Mouse (Mus musculus): ENCODE data around the gene Trim6. TPM values are rescaled to one million over a fixed set of nuclear protein-coding genes. Genes with fewer than 3 reads are reported as not detected.

Gene Trim6
- total RNA-seq, 2 experiments from 2014 or later, result 0.45 to 0.54 TPM

Other genes starting within 250 kb of the Trim6 start
- gene Olfr635, start 247.6 kb upstream of the Trim6 start, total RNA-seq (2021), result not detected
- not detected for gene Olfr638, start 220.0 kb upstream of the Trim6 start, total RNA-seq (2021)
- gene Olfr639, start 201.5 kb upstream of the Trim6 start, total RNA-seq (2021), result not detected
- not detected for gene Olfr640, start 193.2 kb upstream of the Trim6 start, total RNA-seq (2021)
- gene Olfr641, start 183.3 kb upstream of the Trim6 start, total RNA-seq (2021), result not detected
- gene Olfr642, start 166.1 kb upstream of the Trim6 start, total RNA-seq (2021), result not detected
- not detected for gene 4930516K23Rik, start 157.3 kb upstream of the Trim6 start, total RNA-seq (2021)
- gene Olfr644, start 146.9 kb upstream of the Trim6 start, total RNA-seq (2021), result not detected
- not detected for gene Olfr645, start 133.3 kb upstream of the Trim6 start, total RNA-seq (2021)
- not detected for gene Olfr646, start 113.9 kb upstream of the Trim6 start, total RNA-seq (2021)
- gene Ubqln5, start 89.0 kb upstream of the Trim6 start, total RNA-seq (2021), result not detected
- not detected for gene Olfr643, start 81.4 kb upstream of the Trim6 start, total RNA-seq (2021)
- not detected for gene Ubqln3, start 75.5 kb upstream of the Trim6 start, total RNA-seq (2021)
- not detected for gene Ubqlnl, start 68.2 kb upstream of the Trim6 start, total RNA-seq (2021)
- not detected for gene Olfm5, start 54.0 kb upstream of the Trim6 start, total RNA-seq (2021)
- not detected for gene Olfr648, start 35.4 kb upstream of the Trim6 start, total RNA-seq (2021)
- gene Olfr649, start 22.8 kb upstream of the Trim6 start, total RNA-seq (2021), result not detected
- 1 to 10 TPM; 3.7 to 3.8 TPM for gene Trim34a, start 25.7 kb downstream of the Trim6 start, total RNA-seq (2021)
- gene Trim5, start 69.3 kb downstream of the Trim6 start, total RNA-seq (2021), result 1 to 10 TPM; 2.6 to 2.9 TPM
- gene Trim12a, start 96.7 kb downstream of the Trim6 start, total RNA-seq (2021), result 1 to 10 TPM; 6.1 to 8.2 TPM
- gene Trim34b, start 110.7 kb downstream of the Trim6 start, total RNA-seq (2021), result under 1 TPM; 0.17 to 0.34 TPM
- 1 to 10 TPM; 5.4 to 6.5 TPM for gene Trim12c, start 134.6 kb downstream of the Trim6 start, total RNA-seq (2021)
- not detected for gene Trim30b, start 151.1 kb downstream of the Trim6 start, total RNA-seq (2021)
- under 1 TPM; 0.12 to 0.17 TPM for gene Trim30c, start 182.0 kb downstream of the Trim6 start, total RNA-seq (2021)
- gene Trim30a, start 246.4 kb downstream of the Trim6 start, total RNA-seq (2021), result 1 to 10 TPM; 2.7 to 3.1 TPM

Data from heart, postnatal 14 days (tissue).